Mouse (Mus musculus): Measurements from ENCODE around the gene Jmjd1c.
A peak's percentile ranks its signal among the peaks of the same experiment; 100 is the strongest.
"Not testable (repeated sequence)": the region's sequence is repeated elsewhere in the genome, so short reads cannot be mapped to it uniquely, and the experiment has no call there.

Gene Jmjd1c

DNA sequence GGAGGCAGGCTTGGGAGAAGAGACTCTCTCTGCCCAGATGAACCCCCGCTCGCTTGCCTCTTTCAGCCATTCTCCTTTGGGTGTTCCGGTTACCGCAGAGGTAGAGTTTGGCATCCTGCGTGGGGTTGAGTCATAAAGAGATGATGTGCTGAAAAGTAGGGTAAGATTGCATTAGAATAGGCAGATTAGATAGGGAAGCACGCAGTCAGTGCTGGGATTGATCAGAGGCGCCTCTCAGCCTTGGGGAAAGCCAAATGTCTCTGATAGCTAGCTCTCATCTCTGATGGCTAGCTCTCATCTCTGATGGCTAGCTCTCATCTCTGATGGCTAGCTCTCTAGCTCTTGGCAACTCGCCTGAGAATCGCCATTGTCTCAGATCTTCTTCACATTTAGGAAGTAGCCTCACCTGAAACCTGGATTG is 4.9 kb downstream of the Jmjd1c start:
- DNase-seq (ENCODE audit: low read depth, low spot score) = no peak

DNA sequence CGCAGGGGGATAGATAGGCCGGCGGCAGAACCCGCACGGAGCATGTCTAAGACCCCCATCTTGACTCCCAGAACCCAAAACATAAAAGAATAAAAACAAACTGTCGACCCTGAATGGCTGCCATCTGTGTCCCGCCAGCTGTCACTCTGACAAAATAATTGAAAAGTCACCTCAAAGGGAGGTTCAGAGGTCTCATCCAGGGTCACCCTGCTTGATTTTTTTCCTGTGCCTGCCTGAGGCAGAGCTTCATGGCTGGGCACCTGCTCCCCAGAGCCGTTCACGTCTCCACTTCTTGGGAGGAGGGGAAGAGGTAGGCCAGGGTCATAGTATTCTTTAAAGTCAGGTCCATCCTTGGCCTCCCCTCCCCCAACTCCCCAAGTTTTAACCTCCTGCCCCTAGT is 8.6 kb downstream of the Jmjd1c start:
- DNase-seq (ENCODE audit: low read depth, low spot score) = no peak

DNA sequence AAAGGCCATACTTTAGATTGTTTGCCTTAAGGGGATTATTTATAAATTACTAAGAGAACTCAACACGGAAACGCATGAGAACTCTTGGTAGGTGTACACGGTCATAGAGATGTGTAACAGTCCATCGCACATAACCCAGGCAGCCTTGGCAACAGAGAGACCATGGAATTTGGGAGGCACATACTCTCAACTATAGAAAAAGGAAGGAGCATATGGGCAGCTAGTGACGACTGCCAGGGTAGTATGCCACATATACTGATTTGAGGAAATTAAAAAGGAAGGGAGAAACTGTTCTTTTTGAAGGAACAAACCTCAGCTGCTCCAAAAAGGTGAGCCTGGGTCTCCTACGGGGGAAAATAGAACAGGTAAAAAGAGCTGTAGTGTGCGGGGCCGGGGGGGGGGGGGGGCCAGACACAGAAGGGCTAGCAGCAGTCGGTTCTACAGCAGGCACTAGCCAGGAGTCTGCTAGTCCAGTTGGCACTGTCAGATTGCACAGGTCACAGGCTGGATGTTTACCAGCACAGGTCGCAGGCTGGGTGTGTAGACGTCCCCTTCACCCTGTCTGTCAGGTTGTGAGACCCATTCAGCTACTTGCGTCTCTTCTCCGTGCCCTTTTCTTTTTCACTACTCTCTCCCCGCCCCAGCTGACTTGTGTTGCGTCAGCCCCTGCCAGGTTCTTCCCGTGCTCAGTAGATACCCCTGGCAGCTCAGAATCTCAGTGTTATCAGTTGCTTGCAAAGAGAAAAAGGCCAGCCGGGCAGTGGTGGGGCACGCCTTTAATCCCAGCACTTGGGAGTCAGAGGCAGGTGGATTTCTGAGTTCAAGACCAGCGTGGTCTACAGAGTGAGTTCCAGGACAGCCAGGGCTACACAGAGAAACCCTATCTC is 9.6 kb downstream of the Jmjd1c start:
- no peak for DNase-seq (ENCODE audit: low read depth, low spot score)

DNA sequence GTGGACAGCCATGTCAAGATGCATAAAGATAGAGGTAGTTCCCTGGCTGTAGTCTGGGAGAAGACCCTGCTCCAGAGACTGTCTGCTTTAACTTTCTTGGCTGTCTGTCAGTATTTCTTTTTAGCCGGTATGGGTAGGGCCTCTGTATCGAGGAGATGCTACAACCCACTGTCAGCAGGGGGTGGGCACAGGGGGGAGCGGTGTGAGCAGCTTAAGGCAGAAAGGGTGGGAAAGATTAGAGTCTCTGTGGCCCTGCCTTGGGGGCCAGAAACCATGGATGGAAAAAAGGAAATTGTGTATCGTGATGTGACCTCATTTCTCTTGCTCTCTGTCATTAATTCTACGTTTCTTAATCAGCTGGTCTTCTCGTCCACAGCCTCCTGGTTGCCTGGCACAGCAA is 10.5 kb downstream of the Jmjd1c start:
- no peak for DNase-seq (ENCODE audit: low read depth, low spot score)

DNA sequence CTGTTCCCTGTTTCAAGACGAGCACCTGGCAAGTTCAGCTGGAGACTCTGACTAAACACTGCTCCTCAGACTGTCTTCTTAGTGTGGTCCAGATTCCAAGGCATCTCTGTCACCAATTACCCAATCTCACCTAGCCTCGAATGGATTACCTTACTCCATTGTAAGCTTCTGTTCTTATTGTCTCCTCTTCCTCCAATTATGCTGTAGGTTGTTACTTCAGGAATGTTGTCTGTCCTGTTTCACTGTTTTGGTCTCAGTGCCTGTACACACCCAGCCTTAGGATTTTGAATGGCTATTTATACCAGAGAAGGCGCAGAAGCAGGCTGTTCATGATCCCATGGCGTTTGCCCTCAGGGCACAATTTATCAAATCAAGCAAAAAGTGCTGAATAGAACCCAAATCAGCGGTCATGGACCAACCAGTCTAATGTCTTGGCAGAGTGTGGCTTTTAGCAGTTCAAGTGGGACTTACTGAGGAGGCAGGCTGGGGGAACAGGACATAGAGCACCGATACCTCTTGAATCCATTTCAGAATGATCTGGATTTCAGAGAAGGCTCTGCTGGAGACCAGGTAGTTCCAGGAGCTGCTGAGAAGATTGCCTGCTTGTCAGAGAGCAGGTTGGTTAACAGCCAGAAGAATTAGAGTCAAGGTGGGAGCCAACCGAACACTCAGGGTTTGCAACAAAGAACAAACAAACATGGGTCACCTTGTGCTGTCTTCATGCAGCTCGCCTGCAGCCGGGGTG is 11.3 kb downstream of the Jmjd1c start:
- DNase-seq (ENCODE audit: low read depth, low spot score) = no peak

DNA sequence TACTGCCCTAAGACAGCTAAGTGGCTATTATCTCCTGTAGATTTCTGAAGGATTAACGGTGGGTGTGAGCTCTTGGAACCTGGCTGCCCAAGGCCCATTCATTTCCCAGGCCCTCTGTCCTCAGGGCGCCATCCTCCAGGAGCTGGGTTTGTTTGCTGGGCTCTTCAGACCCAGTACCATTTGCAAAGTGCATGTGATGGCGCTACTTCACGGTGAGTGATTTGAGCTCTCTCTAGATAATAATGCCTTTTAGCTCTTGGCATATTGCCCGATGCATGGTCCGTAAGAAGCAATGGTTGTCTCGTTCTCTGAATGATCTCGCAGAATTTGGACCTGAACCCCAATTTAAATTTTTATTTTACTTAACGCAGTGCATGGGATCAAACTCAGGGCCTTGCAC is 12.2 kb downstream of the Jmjd1c start:
- DNase-seq (ENCODE audit: low read depth, low spot score) = no peak

DNA sequence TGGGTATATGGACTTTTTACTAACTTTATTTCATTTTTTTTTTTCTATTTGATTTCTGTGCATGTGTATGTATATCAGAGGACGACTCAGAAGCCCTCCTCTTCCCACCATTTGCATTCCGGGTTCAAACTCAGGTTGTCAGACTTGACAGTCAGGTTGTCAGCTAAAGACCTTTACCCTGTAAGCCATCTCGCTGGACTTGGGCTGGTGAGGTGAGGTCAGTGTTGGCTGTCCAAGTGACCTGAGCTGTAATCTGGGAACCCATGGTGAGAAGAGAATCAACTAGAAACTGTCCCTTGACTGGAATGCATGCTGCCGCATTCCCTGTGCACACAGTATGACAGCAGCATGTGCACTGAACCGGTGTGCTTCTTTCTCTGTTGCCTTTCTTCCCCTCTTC is 13.7 kb downstream of the Jmjd1c start:
- no peak for DNase-seq (ENCODE audit: low read depth, low spot score)

DNA sequence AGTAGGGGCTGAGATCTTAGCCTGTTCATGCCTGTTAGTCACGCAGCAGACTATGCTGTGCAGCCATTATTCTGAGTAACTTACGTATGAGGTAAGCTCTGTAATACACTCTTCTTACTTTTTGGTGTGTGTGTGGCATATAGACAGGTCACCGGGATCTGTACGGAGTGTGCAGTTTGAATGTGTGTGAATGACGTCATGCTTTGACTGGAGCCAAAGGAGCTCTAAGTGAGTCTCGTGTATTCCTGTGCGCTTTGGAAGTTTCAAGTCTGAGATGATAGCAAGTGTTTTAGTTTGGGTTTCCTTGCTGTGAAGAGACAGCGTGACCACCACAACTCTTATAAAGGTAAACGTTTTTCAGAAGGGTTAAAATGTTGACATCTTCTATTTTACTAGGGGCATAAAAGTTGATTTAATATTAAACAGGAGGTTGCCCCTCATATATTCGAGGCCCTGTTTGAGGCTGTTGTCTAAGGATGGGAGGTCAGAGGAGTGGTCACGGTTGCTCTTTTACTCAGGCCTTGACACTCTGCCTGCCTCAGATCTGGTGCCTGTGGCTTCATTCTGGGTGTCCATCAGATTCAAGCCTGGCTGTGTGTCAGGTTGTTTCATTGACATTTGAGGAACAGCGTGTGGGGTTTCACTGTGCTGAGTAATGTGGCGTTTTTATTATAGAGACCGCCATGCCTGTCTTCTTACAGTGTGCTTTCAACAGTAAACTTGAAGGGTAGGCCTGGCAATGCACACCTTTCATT is 15.3 kb downstream of the Jmjd1c start:
- no peak for DNase-seq (ENCODE audit: low read depth, low spot score)

DNA sequence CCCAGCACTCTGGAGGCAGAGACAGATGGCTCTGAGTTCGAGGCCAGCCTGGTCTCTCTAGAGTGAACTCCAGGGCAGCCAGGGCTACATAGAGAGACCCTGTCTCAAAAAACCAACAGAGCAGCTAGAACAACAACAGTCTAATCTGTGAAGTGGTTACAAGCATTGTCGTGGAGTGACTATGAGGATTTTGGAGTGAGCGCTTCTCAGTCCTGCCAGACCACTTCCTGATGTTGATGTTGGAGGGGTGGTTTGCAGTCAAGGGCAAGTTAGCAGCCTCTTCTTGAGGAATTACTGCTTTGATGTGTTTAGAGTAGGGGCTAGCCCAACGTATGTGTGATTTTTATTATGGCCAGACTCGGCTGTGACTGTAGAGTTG is 15.9 kb downstream of the Jmjd1c start:
- DNase-seq (ENCODE audit: low read depth, low spot score) = no peak

DNA sequence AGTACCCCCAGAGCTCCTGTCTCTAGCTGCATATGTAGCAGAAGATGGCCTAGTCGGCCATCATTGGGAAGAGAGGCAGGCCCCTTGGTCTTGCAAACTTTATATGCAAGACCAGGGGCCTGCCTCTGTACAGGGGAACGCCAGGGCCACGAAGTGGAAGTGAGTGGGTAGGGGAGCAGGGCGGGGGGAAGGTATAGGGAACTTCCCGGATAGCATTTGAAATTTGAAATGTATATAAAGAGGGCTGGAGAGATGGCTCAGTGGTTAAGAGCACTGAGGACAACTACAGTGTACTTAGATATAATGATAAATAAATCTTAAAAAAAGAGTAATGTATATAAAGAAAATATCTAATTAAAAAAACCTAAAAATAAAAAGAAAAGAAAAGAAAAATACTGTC is 17.0 kb downstream of the Jmjd1c start:
- not testable (repeated sequence) for DNase-seq (ENCODE audit: low read depth, low spot score)

DNA sequence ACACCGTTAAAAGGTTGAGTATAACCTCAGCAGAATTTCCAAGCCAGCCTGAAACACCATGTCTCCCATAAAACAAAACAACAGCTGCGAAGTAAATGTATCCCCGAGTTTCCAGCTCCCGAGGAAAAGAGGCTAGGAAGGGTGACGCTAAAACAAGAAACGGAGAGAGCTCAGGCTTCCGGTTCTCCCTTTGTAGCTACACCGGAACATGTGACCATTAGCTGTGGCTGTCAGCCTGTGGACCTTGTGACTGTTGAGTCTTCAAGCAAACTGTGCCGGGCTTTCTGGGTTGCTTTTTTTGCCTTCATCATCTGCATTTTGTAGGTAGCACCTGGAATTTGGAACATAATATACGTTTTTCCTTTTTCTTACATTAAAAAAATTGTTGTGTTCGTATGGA is 17.9 kb downstream of the Jmjd1c start:
- DNase-seq (ENCODE audit: low read depth, low spot score) = no peak

DNA sequence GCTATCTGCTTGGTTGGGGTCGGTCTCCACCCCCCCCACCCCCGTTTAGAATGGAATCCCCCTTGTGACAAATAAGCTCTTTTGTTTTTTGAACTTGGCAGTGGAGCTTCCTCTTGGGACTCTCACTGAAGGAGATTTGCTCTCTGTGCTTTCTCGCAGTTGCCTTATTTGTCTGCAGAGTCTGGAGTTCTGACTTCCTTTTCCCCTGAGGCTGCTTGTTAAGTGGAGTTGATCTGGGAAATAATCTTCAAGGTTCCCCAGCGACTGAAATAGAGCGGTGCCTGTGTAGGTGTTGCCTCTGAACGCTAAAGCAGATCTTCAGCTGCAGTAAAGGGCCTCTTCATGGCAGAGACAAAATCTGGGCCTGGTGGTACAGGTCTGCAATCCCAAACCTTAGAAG is 19.2 kb downstream of the Jmjd1c start:
- peak; percentile 65 for DNase-seq (ENCODE audit: low read depth, low spot score)

DNA sequence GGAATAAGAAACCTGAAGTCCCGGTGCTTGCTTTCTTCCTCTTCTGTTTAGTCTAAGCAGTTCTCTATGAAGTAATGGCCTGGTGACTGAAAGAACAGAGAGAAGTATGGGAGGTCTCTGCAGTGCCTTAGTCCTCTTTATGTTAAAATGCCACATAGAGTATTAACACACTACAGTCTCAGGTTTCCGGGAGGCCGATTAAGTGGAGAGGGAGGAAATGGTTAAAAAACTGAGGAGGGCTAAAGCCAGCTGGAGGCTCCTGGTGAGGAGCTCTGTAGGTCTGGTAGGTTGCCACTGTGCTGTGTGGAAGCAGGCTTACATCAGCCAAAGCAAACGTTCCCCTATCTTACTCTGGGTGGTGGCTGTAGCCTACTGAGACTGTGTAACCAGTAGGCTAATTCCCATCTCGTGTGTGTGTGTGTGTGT is 19.8 kb downstream of the Jmjd1c start:
- DNase-seq (ENCODE audit: low read depth, low spot score) = no peak

DNA sequence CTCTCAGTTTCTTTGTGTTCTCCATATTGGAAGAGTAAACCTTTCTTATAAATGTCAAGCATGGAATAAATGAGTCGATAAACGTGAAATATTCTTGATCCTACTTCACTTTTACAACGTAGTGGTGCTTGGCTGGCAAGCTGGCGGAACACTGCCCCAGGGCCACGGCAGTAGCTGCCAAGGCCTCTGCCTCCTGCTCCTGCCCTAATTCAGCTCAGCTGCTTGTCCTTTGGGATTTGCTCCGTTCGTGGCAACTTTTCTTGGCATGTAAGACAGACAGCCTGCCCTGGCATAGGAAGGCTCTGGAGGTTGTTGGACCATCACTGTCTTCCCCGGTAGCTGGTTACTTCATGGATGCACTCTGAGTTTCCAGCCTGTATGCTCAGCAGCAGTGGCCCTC is 20.3 kb downstream of the Jmjd1c start:
- no peak for DNase-seq (ENCODE audit: low read depth, low spot score)

DNA sequence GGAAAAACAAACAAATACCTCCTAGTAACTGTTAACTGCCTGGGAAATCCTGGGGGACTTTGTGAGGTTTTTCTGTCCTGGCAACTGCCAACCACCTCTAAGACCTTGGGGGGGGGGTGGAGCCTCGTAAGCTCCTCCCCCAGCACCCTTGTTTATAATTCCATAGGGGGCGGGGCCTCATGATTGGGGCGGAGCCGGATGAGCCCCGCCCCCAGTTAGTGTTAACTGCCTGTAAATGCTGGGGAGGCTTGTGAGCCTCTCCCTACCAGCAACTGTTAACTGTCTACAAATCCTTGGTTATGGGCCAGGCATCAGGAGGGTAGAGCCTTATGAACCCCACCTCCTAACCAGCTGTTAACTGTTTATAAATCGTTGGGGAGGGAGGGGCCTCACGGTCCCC is 23.4 kb downstream of the Jmjd1c start:
- no peak for DNase-seq (ENCODE audit: low read depth, low spot score)

DNA sequence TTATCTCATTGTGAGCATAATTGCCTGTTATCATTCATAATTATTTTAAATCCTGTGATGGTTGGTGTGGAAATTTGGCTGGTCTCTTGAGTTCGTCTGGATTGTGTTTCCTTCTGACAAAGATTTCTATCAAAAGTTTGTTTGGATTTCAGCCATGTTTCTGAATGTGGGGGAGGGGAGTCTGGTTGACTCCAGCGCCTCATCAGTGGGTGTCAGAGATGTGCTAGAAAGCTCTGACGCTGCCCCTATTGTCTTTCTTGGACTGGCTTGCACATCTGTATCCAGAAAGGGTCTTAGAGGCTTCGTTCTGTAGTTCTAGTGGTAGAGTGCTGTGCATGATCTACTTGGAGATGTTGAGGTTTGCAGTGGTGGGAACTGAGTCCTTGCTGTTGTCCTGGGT is 24.3 kb downstream of the Jmjd1c start:
- DNase-seq (ENCODE audit: low read depth, low spot score) = no peak

DNA sequence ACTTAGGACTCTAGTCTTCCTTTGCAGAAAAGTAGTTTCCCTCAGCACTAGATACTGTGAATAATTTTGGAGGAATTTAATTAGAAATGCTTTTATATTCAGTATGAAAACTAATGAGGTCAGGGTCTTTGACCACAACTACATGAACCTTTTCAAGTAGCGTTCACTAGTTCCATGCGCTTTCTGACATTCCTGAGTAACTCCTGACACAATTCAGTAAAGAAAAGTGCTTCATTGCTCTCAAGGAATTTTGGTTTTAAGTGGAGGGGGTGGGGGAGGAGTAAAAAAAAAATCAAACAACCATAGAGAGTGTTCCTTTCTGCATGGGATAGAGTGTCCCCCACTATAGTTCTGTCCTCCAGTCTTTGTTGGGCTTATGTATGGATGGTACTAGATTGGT is 24.7 kb downstream of the Jmjd1c start:
- no peak for DNase-seq (ENCODE audit: low read depth, low spot score)

DNA sequence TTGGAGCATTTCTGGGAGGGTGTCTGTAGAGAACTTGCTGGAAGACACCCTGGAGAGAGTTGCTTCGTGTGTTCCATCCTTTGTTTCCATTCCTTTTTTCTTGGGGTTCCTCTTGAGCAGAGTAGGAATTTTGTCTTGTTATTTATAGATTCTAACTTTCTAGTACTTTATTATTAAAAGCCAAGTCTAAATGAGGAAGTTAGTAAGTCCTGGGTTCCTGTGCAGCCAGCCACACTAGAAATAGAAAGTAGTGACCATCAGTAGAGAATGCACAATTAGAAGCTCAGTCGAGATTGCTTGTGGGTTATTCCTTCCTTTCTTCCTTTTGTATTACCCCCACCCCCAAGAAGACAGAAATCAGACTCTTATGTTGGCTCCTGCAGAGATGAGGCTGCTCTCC is 27.8 kb downstream of the Jmjd1c start:
- DNase-seq (ENCODE audit: low read depth, low spot score) = no peak

DNA sequence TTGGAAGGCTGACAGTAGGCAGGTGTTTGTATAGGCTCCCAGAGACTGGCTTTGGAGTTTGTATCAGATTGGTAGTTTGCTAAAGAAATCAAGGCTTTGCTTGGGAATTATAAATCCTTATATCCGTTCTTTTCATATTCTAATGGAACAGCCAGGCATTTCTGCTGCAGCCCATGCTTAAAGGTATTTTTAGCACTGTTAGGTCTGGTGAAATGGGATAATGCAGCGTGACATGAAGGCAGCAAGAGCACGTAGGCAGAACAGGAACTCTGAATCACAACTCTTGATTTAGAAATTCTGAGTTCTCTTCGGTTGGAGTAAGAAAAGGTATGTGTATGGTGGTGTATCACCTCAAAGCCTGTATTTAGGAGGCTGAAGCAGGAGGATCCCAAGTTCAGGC is 28.2 kb downstream of the Jmjd1c start:
- DNase-seq (ENCODE audit: low read depth, low spot score) = peak; percentile 78

DNA sequence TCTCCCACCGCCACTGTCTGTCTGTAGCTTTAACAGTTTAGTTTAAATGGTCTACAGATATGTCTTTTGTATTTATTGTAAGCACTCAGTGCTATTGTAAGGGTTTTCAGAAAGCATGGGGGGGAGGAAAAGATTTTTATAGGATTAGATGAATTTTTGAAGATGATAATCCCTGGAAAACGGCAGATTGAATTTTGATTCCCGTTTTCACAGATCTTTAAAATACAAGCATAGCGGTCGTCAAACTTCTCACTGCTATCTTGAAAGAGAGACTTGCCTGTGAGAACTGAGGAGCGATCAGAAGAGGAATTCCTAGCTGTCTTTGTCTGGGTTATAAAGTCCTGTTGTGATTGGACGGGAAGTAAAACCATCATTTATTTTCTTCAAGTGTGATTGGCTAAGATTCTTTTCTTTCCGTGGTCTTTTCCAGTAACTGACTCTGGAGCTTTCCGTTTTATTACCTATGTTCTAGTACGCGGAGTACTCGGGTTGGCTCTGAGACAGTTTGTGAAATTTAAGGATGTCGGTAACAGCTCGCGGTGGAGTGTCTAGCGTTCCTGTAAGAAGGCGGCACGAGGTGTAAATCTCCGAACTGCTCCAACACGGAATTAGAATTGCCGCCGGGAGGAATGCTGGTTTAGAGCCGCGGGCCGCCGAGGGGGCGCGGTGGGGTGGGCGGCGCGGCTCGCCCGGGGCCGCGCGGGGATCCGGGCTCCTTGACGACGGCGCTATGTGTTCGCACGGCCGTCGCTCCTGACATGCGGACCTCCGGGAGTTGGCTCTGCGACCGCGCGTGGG is 30.3 kb downstream of the Jmjd1c start:
- peak; percentile 83 for DNase-seq (ENCODE audit: low read depth, low spot score)

Measured in telencephalon, adult 2 months (tissue).